Mouse (Mus musculus) CD4-positive naive resting alpha-beta T cell, adult 76 days (primary cell): ENCODE data around the gene Kcnj6. TPM values are rescaled to one million over a fixed set of nuclear protein-coding genes. Genes with fewer than 3 reads are reported as not detected.

Experiments
- total RNA-seq: library from RNA; stranded (reverse); gene quantifications from one replicate; pipeline ENCODE4 v1.2.4, GENCODE M21; 2023

The Kcnj6 gene
- total RNA-seq, result not detected

GRCm38 (mm10) chr16:94997340-94997849, at the start of gene Kcnj6:
Gene Kcnj6, minus strand, starts transcription at chr16:94997701.

